Mouse (Mus musculus) stomach, embryonic 16.5 days (tissue): ENCODE data around the gene Irf2. TPM values are rescaled to one million over a fixed set of nuclear protein-coding genes. Genes with fewer than 3 reads are reported as not detected.

Experiments
- ATAC-seq: fragments of 200-750 bp; cut with Nextera tagmentation; 2 replicates; pipeline ENCODE4 v1.8.0; 2017; ENCODE audit warnings: moderate number of reproducible peaks, moderate TSS enrichment; ENCODE audit not compliant: insufficient read depth, low FRiP score
- H3K27ac ChIP-seq: fragments of 300-500 bp; sonication (generic); 2 replicates; pipeline ENCODE4 v1.5.1; 2014; ENCODE audit warnings: low read length
- H3K27me3 ChIP-seq: fragments of 300-500 bp; sonication (generic); 2 replicates; pipeline ENCODE4 v1.6.1; 2014; ENCODE audit warnings: low read length, control low read depth, mixed read lengths; ENCODE audit not compliant: control insufficient read depth, insufficient read depth
- H3K36me3 ChIP-seq: fragments of 300-500 bp; sonication (generic); 2 replicates; pipeline ENCODE4 v1.6.1; 2014; ENCODE audit warnings: low read length; ENCODE audit not compliant: control insufficient read depth, insufficient read depth
- H3K4me1 ChIP-seq: fragments of 300-500 bp; sonication (generic); 2 replicates; pipeline ENCODE4 v1.6.1; 2014; ENCODE audit warnings: low read length, control low read depth, mixed read lengths; ENCODE audit not compliant: control insufficient read depth, insufficient read depth
- H3K4me2 ChIP-seq: fragments of 300-500 bp; sonication (generic); 2 replicates; pipeline ENCODE4 v1.6.1; 2014; ENCODE audit warnings: low read depth, low read length, mixed read lengths
- H3K4me3 ChIP-seq: fragments of 300-500 bp; sonication (generic); replicated peaks from 2 replicates; pipeline ENCODE4 v1.5.1; 2014; ENCODE audit warnings: mild to moderate bottlenecking, low read length
- H3K9ac ChIP-seq: fragments of 300-500 bp; sonication (generic); 2 replicates; pipeline ENCODE4 v1.6.1; 2014; ENCODE audit warnings: low read length
- H3K9me3 ChIP-seq: fragments of 300-500 bp; sonication (generic); replicated peaks from 2 replicates; pipeline ENCODE4 v1.6.1; 2016; ENCODE audit warnings: low read length, control low read depth; ENCODE audit not compliant: control insufficient read depth
- WGBS: fragments of 180-500 bp; shearing (Covaris S2); extraction: QIAGEN DNeasy Blood & Tissue Kit; methylation state at CpG from one replicate; pipeline ENCODE4 v1.1.7; 2014; 5-methylcytosine and 5-hydroxymethylcytosine counted together
- polyA plus RNA-seq: library from polyadenylated mRNA; unstranded; fragments of >200 nt; fragmentation: Nextera tagmentation; extraction: Ambion mirVana; gene quantifications from 2 replicates; pipeline ENCODE4 v1.2.1, GENCODE M21; 2015

Irf2 gene
- polyA plus RNA-seq, 1 experiment from 2014 or later = 27.5 TPM

DNA sequence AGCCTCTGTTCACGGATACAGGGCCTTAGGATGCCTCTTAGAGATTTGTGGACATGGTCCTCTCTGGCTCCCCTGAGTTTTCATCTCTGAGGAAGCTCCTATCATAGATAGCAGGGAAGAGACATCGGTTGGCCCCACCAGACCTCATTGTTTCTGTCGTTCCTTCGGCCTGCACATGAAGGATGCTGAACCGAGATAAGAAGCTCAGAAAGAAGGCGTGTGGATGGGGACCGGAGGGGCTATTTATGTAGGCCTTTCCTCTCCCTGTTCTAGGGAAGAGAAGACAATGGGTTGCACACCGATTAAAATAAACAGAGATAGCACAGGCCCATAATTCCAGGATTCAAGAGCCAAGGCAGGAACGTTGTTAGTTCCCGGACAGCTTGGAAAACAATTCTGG is 2.1 kb upstream of the Irf2 start:
- 0 out of 2 replicates have a peak, but pooled peaks cover 6% of the 10 kb centered on the region for H3K9me3 ChIP-seq
- H3K9ac ChIP-seq = no peak overlapping the region
- no peak overlapping the region for H3K4me2 ChIP-seq
- H3K36me3 ChIP-seq = no peaks in the 10 kb centered on the region
- H3K4me1 ChIP-seq = peaks cover 19% of the 10 kb centered on the region
- no peak overlapping the region for H3K27ac ChIP-seq
- 76% methylated on average over 10 of the region's 10 CpGs for WGBS
- no peak for ATAC-seq
- no peaks in the 10 kb centered on the region for H3K27me3 ChIP-seq
- no peak overlapping the region for H3K4me3 ChIP-seq

DNA sequence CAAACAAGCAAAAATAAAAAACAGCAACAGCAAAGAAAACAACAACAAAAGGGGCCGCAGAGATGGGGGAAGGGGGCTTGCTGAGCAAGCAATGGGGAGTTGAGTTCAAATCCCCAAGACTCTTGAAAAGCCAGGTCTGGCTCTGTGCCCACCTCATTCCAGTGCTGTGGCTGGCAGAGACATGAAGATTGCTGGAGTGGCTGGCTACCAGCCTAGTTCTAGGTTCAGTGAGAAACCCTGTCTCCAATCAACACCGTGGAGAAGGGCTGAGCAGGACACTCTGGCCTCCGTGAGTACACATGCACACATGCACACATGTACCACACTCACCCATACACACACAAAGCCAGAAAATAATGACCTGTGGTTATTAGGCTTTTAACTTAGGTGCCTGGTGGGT is 1.6 kb upstream of the Irf2 start:
- no peak overlapping the region for H3K27ac ChIP-seq
- no peaks in the 10 kb centered on the region for H3K27me3 ChIP-seq
- ATAC-seq = no peak
- H3K36me3 ChIP-seq = no peaks in the 10 kb centered on the region
- no peak overlapping the region for H3K4me3 ChIP-seq
- H3K9me3 ChIP-seq = 0 out of 2 replicates have a peak, but pooled peaks cover 6% of the 10 kb centered on the region
- H3K9ac ChIP-seq = no peak overlapping the region
- H3K4me1 ChIP-seq = peaks cover 23% of the 10 kb centered on the region
- peak overlapping the region; percentile 61; the same call in 1 of the 2 replicates for H3K4me2 ChIP-seq
- WGBS = 70% methylated on average over 3 of the region's 3 CpGs

DNA sequence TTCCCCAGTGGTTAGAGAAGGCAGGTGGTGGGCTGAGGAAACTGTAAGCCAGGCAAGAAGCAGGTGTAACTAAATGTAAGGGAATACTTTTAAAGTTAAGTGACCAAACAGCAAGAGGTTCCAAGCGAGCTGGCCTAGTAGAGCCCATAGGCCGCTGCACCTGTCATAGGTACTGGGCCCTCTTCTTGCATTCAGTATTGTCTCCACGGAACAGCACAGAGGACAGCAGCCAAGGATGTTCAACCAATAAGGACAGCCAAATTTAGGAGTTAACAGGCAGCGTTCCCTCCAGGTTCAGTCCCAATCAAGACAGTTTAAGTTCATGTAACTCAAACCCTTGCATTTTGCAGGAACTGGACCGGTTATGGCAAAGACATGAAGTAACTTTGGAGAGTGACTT is 931 bp upstream of the Irf2 start:
- Histone ChIP-seq H3K27me3 (no peaks in the 10 kb centered on the region), H3K4me1 (peaks cover 24% of the 10 kb centered on the region), H3K36me3 (no peaks in the 10 kb centered on the region), H3K4me3 (peak overlapping the region; percentile 89), H3K4me2 (peak overlapping the region; percentile 61), H3K9me3 (0 out of 2 replicates have a peak, but pooled peaks cover 6% of the 10 kb centered on the region), H3K9ac (peak overlapping the region; percentile 99), H3K27ac (peak overlapping the region; percentile 94)
- no peak for ATAC-seq
- WGBS = 39% methylated on average over 5 of the region's 5 CpGs

DNA sequence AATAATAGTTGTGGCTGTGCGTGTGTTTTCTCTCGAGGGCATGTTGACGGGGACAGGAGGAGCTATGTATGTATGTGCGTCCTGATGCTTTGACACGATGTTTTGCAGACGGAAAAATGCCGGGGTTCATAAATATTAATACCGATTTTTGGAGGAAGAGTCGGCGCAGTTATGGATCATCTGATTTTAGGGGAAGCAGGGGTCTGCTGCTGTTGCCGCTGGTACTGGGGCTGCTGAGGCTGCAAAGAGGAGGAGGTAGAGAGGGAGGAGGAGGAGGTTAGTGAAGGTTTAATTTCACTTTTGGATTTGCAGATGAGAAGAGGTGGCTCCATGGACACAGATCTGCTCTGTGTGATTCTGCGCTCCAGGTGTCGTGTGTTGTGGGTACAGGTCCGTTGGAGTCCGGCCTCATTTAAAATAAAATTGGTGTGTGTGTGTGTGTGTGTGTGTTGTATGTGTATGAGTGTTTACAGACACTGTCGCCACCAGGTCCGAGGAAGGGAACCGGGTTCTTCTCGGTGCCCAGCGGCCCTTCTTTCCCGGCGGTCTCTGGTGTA is 502 bp downstream of the Irf2 start:
- 0 out of 2 replicates have a peak, but pooled peaks cover 6% of the 10 kb centered on the region for H3K9me3 ChIP-seq
- under 1% methylated on average over 22 of the region's 22 CpGs for WGBS
- H3K36me3 ChIP-seq = no peaks in the 10 kb centered on the region
- H3K27me3 ChIP-seq = no peaks in the 10 kb centered on the region
- ATAC-seq = no peak
- H3K9ac ChIP-seq = peak overlapping the region; percentile 99
- peaks cover 24% of the 10 kb centered on the region for H3K4me1 ChIP-seq
- peak overlapping the region; percentile 89 for H3K4me2 ChIP-seq
- H3K27ac ChIP-seq = peak overlapping the region; percentile 94
- peak overlapping the region; percentile 89 for H3K4me3 ChIP-seq

DNA sequence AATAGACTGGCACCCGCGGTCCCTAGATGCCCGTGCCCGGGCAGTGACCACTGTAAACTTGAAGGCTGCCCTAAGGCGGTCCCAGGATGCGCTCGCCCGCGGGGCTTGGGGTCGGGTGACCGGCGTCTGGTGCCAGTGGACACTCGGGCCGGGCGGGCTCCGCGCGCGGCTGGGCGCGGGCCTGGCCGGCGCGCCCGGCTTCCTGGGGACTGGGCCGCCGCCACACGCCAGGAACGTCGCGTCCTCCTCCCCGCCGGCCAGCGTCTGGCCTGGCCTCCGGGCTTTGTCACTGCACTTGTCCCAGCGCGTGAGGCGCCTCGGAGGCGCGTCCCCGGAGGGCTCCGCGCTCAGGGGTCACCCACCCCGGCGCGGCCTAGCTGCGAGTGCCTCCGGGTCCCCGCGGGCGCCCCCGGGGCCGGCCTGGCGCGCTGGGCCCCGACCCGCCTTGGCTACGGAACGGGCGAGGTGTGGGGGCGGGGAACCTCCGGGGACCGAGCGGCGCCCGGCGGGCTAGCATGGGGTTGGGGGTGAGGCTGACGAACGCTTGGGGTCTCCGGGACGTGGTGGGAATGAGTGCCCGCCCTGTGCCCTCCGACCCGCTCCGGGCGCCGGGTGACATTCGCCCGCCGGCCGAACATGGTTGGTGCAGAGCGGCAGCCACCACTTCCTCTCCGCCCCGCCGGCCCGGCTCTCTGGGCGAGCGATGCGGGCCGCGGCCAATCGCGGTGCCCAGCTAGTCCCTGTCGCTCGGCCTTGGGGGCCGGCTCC is 1.2 kb downstream of the Irf2 start:
- H3K4me3 ChIP-seq = peak overlapping the region; percentile 89
- no peaks in the 10 kb centered on the region for H3K27me3 ChIP-seq
- no peaks in the 10 kb centered on the region for H3K36me3 ChIP-seq
- H3K27ac ChIP-seq = peak overlapping the region; percentile 94
- H3K4me1 ChIP-seq = peaks cover 24% of the 10 kb centered on the region
- H3K9ac ChIP-seq = peak overlapping the region; percentile 99
- under 1% methylated on average over 81 of the region's 97 CpGs for whole genome bisulfite sequencing
- peak; percentile 35 for ATAC-seq
- peak overlapping the region; percentile 89 for H3K4me2 ChIP-seq
- 0 out of 2 replicates have a peak, but pooled peaks cover 6% of the 10 kb centered on the region for H3K9me3 ChIP-seq

DNA sequence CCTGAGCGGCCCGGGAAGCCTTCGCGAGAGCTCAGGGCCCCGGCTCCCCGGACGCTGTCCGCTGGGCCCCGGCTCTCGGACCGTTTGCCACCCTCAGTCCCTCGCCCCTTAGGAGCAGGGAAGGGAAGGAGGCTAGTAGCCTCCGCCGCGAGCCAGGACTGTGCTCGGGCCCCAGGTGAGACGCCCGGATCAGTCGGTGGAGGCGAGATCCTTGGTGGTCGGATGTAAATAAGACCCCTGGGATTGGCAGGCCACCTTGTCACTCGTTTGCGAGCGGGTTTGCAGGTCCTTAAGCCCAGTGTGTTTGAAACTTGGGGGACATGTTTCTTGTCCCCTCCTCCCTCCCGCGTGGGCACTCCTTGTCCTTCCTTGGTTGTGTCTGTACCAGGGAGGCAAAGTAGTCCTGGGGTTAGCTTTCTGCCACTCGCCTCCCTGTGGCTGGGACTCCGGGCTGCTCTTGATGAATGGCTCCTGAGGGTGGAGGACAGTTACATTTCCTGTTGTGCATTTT is 1.8 kb downstream of the Irf2 start:
- peak overlapping the region; percentile 94 for H3K27ac ChIP-seq
- H3K36me3 ChIP-seq = no peaks in the 10 kb centered on the region
- H3K9ac ChIP-seq = peak overlapping the region; percentile 99
- peak overlapping the region; percentile 89 for H3K4me2 ChIP-seq
- H3K4me1 ChIP-seq = peaks cover 24% of the 10 kb centered on the region
- 0 out of 2 replicates have a peak, but pooled peaks cover 5% of the 10 kb centered on the region for H3K9me3 ChIP-seq
- H3K27me3 ChIP-seq = no peaks in the 10 kb centered on the region
- H3K4me3 ChIP-seq = peak overlapping the region; percentile 89
- peak; percentile 23 for ATAC-seq
- under 1% methylated on average over 28 of the region's 28 CpGs for WGBS

DNA sequence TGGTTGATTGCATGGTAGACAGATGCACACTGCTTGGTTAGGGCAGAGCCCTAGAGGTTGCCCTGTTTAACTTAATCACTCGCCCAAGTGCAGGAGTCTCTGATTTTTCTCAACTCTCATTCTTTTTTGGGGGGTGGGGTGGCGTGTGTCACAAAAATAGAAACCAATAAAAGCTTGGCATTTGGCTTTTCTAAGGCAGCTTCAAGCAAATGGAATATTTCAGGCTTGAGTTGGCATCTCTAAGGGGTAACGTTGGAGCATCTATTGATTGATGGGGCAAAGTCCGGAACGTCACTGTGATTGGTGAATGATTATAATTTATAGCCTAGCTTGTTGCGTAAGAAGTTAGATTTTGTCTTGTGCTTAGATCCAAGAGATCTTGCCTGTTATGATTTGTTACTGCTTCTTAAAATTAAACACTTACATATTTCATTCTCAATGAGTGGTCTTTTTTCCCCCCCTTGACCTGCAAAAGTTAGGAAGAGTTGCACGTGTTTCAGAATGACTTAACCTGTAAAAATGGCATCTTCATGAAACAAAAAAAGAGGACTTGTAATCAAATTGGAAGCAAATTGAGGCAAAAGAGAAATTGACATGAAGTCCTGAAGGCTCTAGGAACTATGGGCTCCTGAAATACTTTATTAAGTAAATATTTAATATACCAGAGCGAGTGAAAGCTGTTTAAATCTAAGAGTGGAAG is 2.6 kb downstream of the Irf2 start:
- H3K4me2 ChIP-seq = peak overlapping the region; percentile 89
- H3K4me1 ChIP-seq = peaks cover 27% of the 10 kb centered on the region
- no peaks in the 10 kb centered on the region for H3K36me3 ChIP-seq
- no peaks in the 10 kb centered on the region for H3K27me3 ChIP-seq
- H3K4me3 ChIP-seq = peak overlapping the region; percentile 89
- WGBS = 28% methylated on average over 8 of the region's 8 CpGs
- peak overlapping the region; percentile 99 for H3K9ac ChIP-seq
- H3K27ac ChIP-seq = peak overlapping the region; percentile 94
- ATAC-seq = no peak
- no peaks in the 10 kb centered on the region for H3K9me3 ChIP-seq

DNA sequence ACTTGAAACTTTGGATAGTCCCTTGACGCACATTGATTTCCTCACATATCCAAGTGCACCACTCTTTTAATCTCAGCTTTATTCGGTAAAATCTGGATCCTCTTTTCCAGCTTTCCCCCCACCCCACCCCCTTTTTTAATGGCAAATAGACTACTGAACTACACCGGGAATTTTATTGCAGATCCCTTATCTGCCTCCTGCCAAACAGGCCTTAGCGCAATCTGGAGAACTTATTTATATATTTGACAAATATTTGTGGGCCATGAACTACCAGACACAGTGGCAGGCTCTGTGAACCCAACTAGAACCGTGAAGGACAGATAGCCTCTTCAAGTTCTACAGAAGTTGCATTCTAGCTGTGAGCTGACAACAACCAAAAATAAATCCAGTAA is 3.2 kb downstream of the Irf2 start:
- WGBS = 25% methylated on average over 5 of the region's 5 CpGs
- Histone ChIP-seq H3K4me1 (peaks cover 25% of the 10 kb centered on the region), H3K27me3 (no peaks in the 10 kb centered on the region), H3K9me3 (no peaks in the 10 kb centered on the region), H3K4me3 (peak overlapping the region; percentile 9), H3K27ac (peak overlapping the region; percentile 39; the same call in 1 of the 2 replicates), H3K4me2 (peak overlapping the region; percentile 89), H3K9ac (no peak overlapping the region), H3K36me3 (no peaks in the 10 kb centered on the region)
- no peak for ATAC-seq

DNA sequence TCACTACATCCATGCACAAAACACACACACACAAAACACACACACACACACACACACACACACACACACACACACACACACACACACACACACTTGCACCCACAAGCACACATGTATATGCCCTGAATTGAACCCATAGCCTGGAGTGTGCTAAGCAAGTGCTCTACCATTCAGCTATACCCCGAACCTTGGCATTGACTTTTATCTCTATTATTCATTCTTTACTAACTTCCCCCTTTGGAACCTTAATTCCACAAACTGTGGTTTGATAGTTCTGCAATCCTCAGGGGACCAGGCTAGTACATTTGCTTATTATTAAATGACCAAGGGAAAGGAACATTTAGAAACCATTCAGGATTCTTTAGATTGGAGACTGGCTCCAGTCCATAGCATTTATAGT is 5.9 kb downstream of the Irf2 start:
- H3K36me3 ChIP-seq = no peaks in the 10 kb centered on the region
- H3K9me3 ChIP-seq = no peaks in the 10 kb centered on the region
- 79% methylated on average over 1 of the region's 1 CpGs for WGBS
- no peak overlapping the region for H3K4me2 ChIP-seq
- no peak overlapping the region for H3K4me3 ChIP-seq
- H3K27ac ChIP-seq = no peak overlapping the region
- H3K4me1 ChIP-seq = peaks cover 20% of the 10 kb centered on the region
- no peak for ATAC-seq
- no peaks in the 10 kb centered on the region for H3K27me3 ChIP-seq
- no peak overlapping the region for H3K9ac ChIP-seq
